Mouse (Mus musculus) megakaryocyte, embryonic 14.5 days (primary cell): ENCODE measurements at regions not wholly inside any gene's neighbourhood (a gene's known extent, or its start where the extent isn't known, plus 50 kb on each side); places are given as distances from the start of the nearest gene placed in this dataset.

Experiments
- FLI1 ChIP-seq: IDR thresholded peaks from 2 replicates; pipeline ENCODE4 v1.6.1; 2012; ENCODE audit warnings: low read length, inconsistent platforms, mixed read lengths
- GATA1 ChIP-seq: IDR thresholded peaks from 3 replicates; pipeline ENCODE4 v1.6.1; 2012; ENCODE audit warnings: mixed read lengths, low read length, inconsistent platforms, borderline replicate concordance

- TF ChIP-seq FLI1 (no peak), GATA1 (no peak)
Measured at GRCm38 (mm10) chr10:98785411-98785810, 128.8 kb upstream of the Atp2b1 start.
